Mouse (Mus musculus) megakaryocyte progenitor cell, adult 5-6 weeks (primary cell): ENCODE results near the gene Fut8. TPM values are rescaled to one million over a fixed set of nuclear protein-coding genes. Genes with fewer than 3 reads are reported as not detected.
"Not testable (repeated sequence)": the region's sequence is repeated elsewhere in the genome, so short reads cannot be mapped to it uniquely, and the experiment has no call there.

Source experiments
- ATAC-seq: replicated peaks from 2 replicates; pipeline ENCODE4 v1.8.0; 2016; ENCODE audit warnings: mild to moderate bottlenecking, moderate TSS enrichment, inconsistent platforms; ENCODE audit not compliant: poor library complexity
- total RNA-seq, 2 experiments: library from RNA; stranded (forward) in 1 of 2; stranded (reverse) in 1 of 2; fragments of 157-497, 149-512 nt in 1 of 2; fragments of 200-1000 nt in 1 of 2; gene quantifications; 2 replicates each; pipeline versions ENCODE4 v1.2.3 to v1.2.4; 2015 to 2017

Fut8 gene
- total RNA-seq, 2 experiments from 2014 or later = 119 to 172 TPM

DNA sequence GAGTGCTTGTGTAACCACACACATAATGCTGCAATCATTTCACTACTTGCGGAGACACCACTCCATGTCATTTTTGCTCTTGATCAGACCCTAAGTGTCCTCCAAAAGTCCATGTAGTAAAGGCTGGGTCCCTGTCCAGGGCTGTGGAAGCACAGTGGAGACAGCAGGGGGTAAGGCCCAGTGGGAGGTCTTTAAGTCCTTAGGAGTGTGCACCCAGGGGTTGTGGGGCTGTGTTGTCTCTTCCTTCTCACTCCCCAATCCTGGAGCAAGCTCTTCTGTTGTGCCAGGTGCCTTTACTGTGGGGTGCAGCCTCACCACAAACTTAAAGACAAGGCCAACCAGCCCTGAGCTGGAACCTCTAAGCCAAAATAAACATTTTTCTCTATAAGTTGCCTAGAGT, 257.9 kb downstream of the Fut8 start:
- no peak for ATAC-seq

DNA sequence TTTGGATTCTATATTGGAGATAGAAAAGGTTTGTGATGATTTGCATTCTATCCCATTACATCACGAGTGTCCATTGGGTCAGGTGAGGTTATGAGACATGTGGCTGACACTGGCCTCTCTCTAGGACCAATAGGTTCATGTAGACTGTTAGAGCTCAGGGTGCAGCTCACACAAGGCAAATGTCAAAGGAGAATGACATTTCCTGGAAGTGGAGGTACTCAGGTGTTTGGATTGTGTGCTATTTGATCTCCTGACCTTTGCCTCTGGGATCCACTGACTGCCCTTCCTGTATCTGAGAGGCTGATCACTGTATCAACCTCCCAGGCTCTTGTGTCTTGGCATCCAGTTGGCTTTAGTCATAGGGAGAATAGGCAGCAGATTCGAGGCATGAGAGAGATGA, 260.2 kb downstream of the Fut8 start:
- no peak for ATAC-seq

- ATAC-seq = peak; percentile 34
Observed at GRCm38 (mm10) chr12:77500439-77501055, 262.6 kb downstream of the Fut8 start.

GRCm38 (mm10) chr12:77501466-77502240, 263.7 kb downstream of the Fut8 start:
- peak; percentile 48 for ATAC-seq

DNA sequence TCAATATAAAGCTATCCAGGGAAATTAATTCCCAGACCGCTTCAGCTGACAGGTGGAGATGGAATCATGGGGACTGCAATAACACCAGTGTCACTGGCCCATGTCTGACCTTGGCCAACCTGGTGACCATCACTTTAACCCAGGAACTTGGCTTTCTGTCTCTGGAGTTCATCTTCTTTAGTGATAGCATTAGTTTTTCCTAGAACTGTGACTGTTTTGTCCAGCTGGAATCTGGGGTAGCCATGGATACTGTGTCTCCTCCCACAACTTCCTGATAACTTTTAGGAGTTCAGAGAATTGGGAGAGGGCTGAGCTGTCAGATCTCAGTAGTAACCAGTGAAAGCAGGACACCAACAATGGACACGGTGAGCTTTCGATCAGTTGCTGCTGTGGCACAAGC, 264.3 kb downstream of the Fut8 start:
- ATAC-seq = no peak

GRCm38 (mm10) chr12:77505431-77505830, 267.5 kb downstream of the Fut8 start:
- ATAC-seq = no peak

GRCm38 (mm10) chr12:77507770-77508169, 269.8 kb downstream of the Fut8 start:
- ATAC-seq = no peak

GRCm38 (mm10) chr12:77510758-77511157, 272.8 kb downstream of the Fut8 start:
- no peak for ATAC-seq

DNA sequence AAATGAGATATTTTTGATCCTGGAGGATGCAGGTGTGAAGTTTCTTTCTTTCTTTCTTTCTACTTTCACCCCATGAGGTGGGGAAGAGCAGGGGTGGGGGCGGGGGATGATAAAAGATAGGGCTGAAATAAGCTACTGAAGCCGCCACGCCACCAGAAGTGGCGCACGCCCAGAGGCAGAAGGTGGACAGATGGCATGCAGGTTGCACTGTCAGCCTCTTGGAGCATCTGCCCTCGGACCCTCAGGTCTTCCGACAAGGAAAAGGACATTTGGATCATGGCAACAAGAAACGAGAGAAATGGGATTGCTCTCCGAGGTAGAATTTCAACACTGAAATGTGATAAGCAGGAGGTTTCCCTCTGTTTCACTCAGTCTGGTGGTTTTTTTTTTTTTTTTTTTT, 273.3 kb downstream of the Fut8 start:
- no peak for ATAC-seq

- ATAC-seq = no peak
Observed at GRCm38 (mm10) chr12:77511631-77512030, 273.7 kb downstream of the Fut8 start.

GRCm38 (mm10) chr12:77516805-77517204, 278.9 kb downstream of the Fut8 start:
- ATAC-seq = no peak

DNA sequence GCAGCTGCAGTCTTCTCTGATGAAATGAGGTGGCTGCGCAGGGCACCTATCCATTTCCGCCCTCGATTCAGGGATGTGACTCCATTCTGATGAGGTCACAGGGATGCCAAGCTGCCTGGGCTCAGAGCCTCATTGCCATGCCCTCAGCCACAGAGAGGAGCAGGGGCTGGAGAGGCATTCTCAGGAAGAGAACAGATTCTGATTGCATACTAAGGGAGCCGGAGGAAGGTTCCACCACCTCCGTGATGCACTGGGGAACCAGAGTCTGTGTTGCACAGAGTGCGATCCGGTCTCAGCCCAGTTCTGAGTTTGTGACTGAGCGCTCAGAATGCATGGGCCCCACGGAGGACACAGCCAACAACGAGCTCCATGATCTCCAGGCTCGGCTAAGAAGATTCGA, 279.8 kb downstream of the Fut8 start:
- ATAC-seq = no peak

GRCm38 (mm10) chr12:77519534-77520102, 281.7 kb downstream of the Fut8 start:
- no peak for ATAC-seq

- not testable (repeated sequence) for ATAC-seq
Observed at GRCm38 (mm10) chr12:77524014-77524413, 286.1 kb downstream of the Fut8 start.
